Mouse (Mus musculus): ENCODE measurements around the gene 4933430I17Rik. TPM values are rescaled to one million over a fixed set of nuclear protein-coding genes. Genes with fewer than 3 reads are reported as not detected.
"Not testable (repeated sequence)": the region's sequence is repeated elsewhere in the genome, so short reads cannot be mapped to it uniquely, and the experiment has no call there.

The 4933430I17Rik gene
- polyA plus RNA-seq, 1 experiment from 2014 or later, result 0.21 TPM

DNA sequence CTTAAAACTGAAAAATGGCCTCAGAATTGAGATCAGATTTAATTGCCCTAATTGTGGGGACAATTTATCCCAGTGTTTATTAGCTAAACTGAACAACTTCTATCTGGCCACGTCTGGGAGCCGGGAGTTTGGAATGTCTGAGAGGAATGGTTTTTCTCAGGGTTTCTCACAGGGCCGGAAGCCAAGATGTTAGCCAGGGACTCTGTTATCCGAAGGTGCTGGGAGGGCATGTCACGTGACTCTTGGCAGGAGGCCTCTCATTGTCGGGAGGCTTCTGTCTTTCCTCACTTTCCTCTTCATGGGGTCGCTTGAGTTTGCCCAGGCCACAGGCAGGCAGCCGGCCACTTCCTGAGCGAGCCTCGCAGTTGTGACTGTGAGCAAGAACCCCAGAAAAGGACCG is 66.2 kb downstream of the 4933430I17Rik start:
- no peak for ATAC-seq
- Histone ChIP-seq H3K27ac (no peak overlapping the region), H3K4me3 (no peak overlapping the region), H3K4me2 (0 out of 2 replicates have a peak overlapping the region, but pooled peaks have one; percentile 18), H3K27me3 (replicated peaks) (no peaks in the 10 kb centered on the region), H3K9me3 (replicated peaks) (no peaks in the 10 kb centered on the region), H3K36me3 (no peaks in the 10 kb centered on the region), H3K4me1 (no peaks in the 10 kb centered on the region), H3K9ac (no peak overlapping the region)
- 6% methylated on average over 11 of the region's 11 CpGs for WGBS (ENCODE audit: insufficient replicate concordance)

- H3K4me1 ChIP-seq; H3K27ac ChIP-seq; H3K36me3 ChIP-seq; H3K27me3 ChIP-seq (replicated peaks); H3K9ac ChIP-seq; ATAC-seq; H3K9me3 ChIP-seq (replicated peaks); H3K4me3 ChIP-seq; H3K4me2 ChIP-seq: not testable (repeated sequence)
- WGBS (ENCODE audit: insufficient replicate concordance), result 64% methylated on average over 24 of the region's 24 CpGs
Observed at GRCm38 (mm10) chr4:62593546-62594240, 68.5 kb downstream of the 4933430I17Rik start.

- no peak for ATAC-seq
- H3K9ac ChIP-seq, result no peak overlapping the region
Observed at GRCm38 (mm10) chr4:62594442-62594841, 69.3 kb downstream of the 4933430I17Rik start.

GRCm38 (mm10) chr4:62596051-62596450 is 70.9 kb downstream of the 4933430I17Rik start:
- no peak for ATAC-seq
- H3K9ac ChIP-seq, result no peak overlapping the region
- 52% methylated on average over 5 of the region's 5 CpGs for WGBS (ENCODE audit: insufficient replicate concordance)
- H3K27ac ChIP-seq, result no peak overlapping the region
- H3K4me1 ChIP-seq, result no peaks in the 10 kb centered on the region
- no peaks in the 10 kb centered on the region for H3K9me3 ChIP-seq (replicated peaks)
- H3K4me2 ChIP-seq, result no peak overlapping the region
- H3K4me3 ChIP-seq, result no peak overlapping the region
- no peaks in the 10 kb centered on the region for H3K36me3 ChIP-seq
- no peaks in the 10 kb centered on the region for H3K27me3 ChIP-seq (replicated peaks)

More at GRCm38 (mm10) chr4:62594442-62594841, 69.3 kb downstream of the 4933430I17Rik start:
- H3K9me3 ChIP-seq (replicated peaks), result no peaks in the 10 kb centered on the region
- no peak overlapping the region for H3K4me2 ChIP-seq
- H3K27ac ChIP-seq, result no peak overlapping the region
- no peaks in the 10 kb centered on the region for H3K4me1 ChIP-seq
- no peak overlapping the region for H3K4me3 ChIP-seq
- no peaks in the 10 kb centered on the region for H3K27me3 ChIP-seq (replicated peaks)
- H3K36me3 ChIP-seq, result no peaks in the 10 kb centered on the region
- WGBS (ENCODE audit: insufficient replicate concordance), result 71% methylated on average over 5 of the region's 5 CpGs

Other genes with a start within 250 kb of the 4933430I17Rik start
- gene Fkbp15, start 164.8 kb upstream of the 4933430I17Rik start, polyA plus RNA-seq (2016; fragmentation: Nextera tagmentation; extraction: Ambion mirVana), result 18.6 and 21.1 TPM in 2 replicates
- gene Slc31a1, start 164.6 kb upstream of the 4933430I17Rik start, polyA plus RNA-seq (2016; fragmentation: Nextera tagmentation; extraction: Ambion mirVana), result 45.8 and 45.9 TPM in 2 replicates
- gene Cdc26, start 116.7 kb upstream of the 4933430I17Rik start, polyA plus RNA-seq (2016; fragmentation: Nextera tagmentation; extraction: Ambion mirVana), result 94.4 and 95.5 TPM in 2 replicates
- gene Prpf4, start 116.6 kb upstream of the 4933430I17Rik start, polyA plus RNA-seq (2016; fragmentation: Nextera tagmentation; extraction: Ambion mirVana), result 18.5 and 18.8 TPM in 2 replicates
- not detected in 2 replicates for gene Rnf183, start 90.1 kb upstream of the 4933430I17Rik start, polyA plus RNA-seq (2016; fragmentation: Nextera tagmentation; extraction: Ambion mirVana)
- 2.4 and 2.6 TPM in 2 replicates for gene Wdr31, start 54.5 kb upstream of the 4933430I17Rik start, polyA plus RNA-seq (2016; fragmentation: Nextera tagmentation; extraction: Ambion mirVana)
- gene Bspry, start 45.3 kb upstream of the 4933430I17Rik start, polyA plus RNA-seq (2016; fragmentation: Nextera tagmentation; extraction: Ambion mirVana), result 0.24 and 0.27 TPM in 2 replicates
- 4.3 and 4.6 TPM in 2 replicates for gene Hdhd3, start 21.9 kb upstream of the 4933430I17Rik start, polyA plus RNA-seq (2016; fragmentation: Nextera tagmentation; extraction: Ambion mirVana)
- gene Alad, start 5.5 kb upstream of the 4933430I17Rik start, polyA plus RNA-seq (2016; fragmentation: Nextera tagmentation; extraction: Ambion mirVana), result 626 and 633 TPM in 2 replicates
- gene Pole3, start 301 bp upstream of the 4933430I17Rik start, polyA plus RNA-seq (2016; fragmentation: Nextera tagmentation; extraction: Ambion mirVana), result 80.6 and 84.1 TPM in 2 replicates
- gene Rgs3, start 34.5 kb downstream of the 4933430I17Rik start, polyA plus RNA-seq (2016; fragmentation: Nextera tagmentation; extraction: Ambion mirVana), result 8.1 and 9.0 TPM in 2 replicates